Mouse (Mus musculus): ENCODE measurements around the gene Hoxa10.

DNA sequence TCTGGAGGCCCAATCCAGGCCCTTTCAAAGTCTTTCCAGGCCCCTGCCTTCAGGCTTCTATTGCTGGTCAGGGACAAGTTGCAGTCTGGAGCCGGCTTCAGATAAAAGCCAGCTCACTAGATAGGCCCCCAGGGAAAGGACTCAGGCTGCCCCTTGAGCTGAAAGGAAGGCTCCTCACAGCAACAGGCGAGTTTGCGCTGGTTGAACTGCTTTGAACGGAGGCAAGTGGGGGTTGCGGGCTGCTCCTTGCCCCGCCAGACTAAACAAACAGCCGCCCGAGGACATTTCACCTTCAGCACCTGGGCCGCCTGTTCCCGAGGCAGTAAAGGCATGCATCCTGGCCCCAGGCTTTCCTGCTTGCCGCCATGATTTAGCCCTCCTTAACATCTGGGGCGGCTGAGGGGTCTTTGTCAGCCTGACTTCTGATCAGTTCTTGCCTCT lies 3.0 kb upstream of the Hoxa10 start:
- no peak for TF ChIP-seq POLR2A (IDR thresholded peaks at IDR 0.05; ENCODE audit: extremely low read depth, insufficient read depth, low read length)
- TF ChIP-seq CTCF (IDR thresholded peaks at IDR 0.05; ENCODE audit: low read depth, low read length), result no peak
